Mouse (Mus musculus): Measurements from ENCODE around the gene Slc25a15.

GRCm38 (mm10) chr8:22403235-22403634 lies 4.8 kb upstream of the Slc25a15 start:
- TF ChIP-seq TAL1 (IDR thresholded peaks at IDR 0.05; ENCODE audit: low read length) (no peak), GATA1 (IDR thresholded peaks at IDR 0.05; ENCODE audit: low read length) (no peak)
